Mouse (Mus musculus): Measurements from ENCODE around the gene Sacs.

Gene Sacs

DNA sequence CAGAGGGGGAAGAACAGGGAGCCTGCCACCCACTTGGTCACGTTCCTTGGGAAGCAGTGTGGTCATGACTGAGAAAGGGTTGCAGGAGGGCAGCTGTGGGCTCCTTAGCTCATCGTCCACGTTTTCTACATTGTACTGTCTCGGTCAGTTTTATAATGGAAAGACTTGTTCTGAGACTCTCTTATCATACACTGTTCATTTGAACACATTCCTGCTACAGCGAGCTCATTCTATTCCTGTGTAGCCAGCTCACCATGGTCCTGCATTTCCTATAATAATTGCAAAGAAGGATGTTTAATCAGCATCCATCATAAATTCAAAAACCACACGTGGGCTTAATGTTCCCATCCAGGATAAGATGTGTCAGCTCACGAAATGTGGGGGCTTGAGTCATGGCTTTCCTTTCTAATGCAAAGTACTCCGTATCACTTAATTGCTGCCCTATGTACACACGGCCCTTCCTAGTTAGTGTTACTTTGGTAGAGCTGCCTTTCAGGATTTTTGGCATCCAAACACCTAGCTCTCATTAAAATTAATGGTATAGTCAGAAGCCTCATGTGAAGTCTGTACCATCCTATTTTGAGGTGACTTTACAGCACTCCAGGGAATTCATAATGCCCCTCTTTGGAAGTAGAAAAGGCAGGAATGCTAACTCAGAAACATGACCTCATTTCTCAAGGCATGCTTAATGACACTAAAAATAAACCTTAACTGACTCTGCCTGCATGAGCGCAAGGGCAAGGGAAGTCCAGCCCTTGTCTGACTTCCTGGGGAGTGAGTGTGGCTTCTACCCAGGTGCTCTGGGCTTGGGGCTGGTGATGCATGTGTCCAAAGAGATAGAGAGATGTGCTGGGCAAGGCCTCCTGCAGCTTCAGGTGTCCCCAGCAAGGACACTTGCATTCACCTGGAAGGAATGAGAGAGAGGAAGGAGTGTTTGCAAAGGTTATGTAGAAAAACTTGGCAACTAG, 23.4 kb downstream of the Sacs start:
- DNase-seq, result peak; percentile 95

DNA sequence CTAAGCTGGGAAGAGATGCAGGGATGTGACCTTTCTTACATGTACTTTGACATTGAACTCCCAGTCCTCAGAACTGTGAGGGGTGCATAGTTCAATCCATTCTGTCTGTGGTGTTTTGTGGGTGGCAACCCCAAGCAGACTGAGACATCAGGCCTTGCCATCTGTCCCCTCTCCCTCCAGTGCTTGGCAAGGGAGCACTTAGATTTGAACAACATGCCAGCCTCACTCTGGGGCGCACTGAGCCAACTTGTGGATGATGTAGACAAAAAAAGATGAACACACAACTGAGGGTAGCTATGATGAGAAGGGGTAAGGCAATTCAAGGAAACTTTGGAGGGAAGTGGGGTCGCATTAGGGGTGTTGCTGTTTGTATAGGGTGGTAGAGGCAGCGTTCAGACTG, 26.2 kb downstream of the Sacs start:
- DNase-seq, result peak; percentile 41

- DNase-seq, result peak; percentile 82
Observed at GRCm38 (mm10) chr14:61165929-61166328, 27.7 kb downstream of the Sacs start.

- peak; percentile 91 for DNase-seq
Observed at GRCm38 (mm10) chr14:61171261-61171970, 33.2 kb downstream of the Sacs start.

- DNase-seq, result peak; percentile 100
Observed at GRCm38 (mm10) chr14:61172548-61173158, 34.4 kb downstream of the Sacs start.

GRCm38 (mm10) chr14:61173229-61173628, 35.0 kb downstream of the Sacs start:
- DNase-seq, result no peak

DNA sequence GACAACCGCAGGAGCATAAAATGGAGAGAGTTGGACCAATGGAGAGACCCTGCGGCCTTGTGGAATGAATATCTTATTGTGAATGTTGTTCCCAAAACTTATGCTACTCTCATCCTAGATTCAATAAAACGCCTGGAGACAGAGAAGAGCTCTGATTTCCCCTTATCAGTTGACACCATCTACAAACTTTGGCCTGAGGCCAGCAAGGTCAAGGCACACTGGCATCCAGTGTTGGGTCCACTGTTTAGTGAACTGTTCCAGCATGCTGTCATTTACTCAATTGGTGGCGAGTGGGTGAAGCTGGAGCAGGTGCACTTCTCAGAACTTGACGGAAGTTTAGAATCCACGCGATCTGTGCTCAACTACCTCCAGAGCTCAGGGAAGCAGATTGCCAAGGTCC, 53.6 kb downstream of the Sacs start:
- DNase-seq, result peak; percentile 82

- peak; percentile 61 for DNase-seq
Observed at GRCm38 (mm10) chr14:61192326-61192725, 54.1 kb downstream of the Sacs start.

DNA sequence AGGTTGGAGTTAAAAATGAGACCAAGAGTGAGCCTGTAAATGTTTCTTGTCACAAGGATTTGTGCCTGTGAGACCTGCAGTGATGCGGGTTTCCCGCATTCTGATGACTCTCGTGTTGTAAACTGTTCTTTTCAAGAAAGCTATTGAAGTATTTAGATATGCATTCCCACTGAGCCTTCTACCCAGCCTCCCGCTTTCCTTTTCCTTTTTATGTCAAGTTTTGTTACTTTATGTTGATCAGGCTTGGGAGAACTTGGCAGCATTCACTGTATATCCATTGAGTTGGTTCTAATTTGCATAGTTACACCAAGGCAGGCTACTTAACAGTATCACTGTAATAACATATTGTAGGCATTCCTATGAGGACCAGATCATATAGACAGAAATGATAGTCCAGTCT, 56.2 kb downstream of the Sacs start:
- no peak for DNase-seq

- DNase-seq, result peak; percentile 48
Observed at GRCm38 (mm10) chr14:61210111-61210510, 71.9 kb downstream of the Sacs start.

DNA sequence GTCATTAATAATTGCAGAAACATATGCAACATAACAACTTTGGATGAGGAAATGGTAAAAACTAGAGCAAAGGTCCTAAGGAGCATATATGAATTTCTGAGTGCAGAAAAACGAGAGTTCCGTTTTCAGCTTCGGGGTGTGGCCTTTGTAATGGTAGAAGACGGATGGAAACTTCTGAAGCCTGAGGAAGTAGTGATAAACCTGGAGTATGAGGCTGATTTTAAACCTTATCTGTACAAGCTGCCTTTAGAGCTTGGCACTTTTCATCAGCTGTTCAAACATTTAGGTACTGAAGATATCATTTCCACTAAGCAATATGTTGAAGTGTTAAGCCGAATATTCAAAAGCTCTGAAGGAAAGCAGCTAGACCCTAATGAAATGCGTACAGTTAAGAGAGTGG, 73.5 kb downstream of the Sacs start:
- no peak for DNase-seq

GRCm38 (mm10) chr14:61221166-61221565, 82.9 kb downstream of the Sacs start:
- peak; percentile 79 for DNase-seq

DNA sequence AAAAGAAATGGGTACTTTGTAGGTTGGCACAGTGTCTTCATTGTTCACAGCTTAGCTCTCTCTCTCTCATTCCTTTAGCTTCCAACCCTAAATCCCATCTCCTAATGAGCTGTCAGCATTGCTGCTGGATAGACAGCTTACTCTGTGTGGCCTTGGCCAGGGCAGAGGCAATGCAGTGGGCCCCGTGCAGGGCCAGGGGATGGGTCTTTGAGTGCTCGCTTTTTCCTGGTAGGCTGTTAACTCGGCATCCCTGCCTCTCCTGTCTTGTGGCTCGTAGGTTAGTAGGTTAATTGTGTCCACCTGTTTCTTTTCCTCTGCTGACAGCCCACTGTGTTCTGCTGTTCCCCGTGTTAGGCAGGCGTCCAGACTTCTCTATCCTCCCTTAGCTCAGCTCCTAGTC, 84.2 kb downstream of the Sacs start:
- DNase-seq, result peak; percentile 61

DNA sequence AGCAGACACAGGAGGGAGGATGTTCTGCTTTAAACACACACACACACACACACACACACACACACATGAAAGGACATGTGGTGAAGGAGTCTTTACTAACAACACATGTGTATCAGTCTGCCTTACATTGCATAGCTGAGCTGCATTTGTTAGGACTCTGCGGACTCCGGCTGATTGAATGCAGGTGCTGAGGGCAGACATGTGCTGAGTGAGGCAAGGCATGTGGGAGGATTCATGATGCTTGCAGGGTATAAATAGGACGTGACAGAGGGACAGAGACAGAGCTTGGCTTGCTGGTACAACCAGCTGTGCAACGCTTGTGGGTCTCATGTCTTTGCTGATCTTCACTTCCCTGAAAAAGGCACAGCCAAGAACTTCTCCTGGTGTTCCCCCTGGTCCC, 85.5 kb downstream of the Sacs start:
- DNase-seq, result no peak

DNA sequence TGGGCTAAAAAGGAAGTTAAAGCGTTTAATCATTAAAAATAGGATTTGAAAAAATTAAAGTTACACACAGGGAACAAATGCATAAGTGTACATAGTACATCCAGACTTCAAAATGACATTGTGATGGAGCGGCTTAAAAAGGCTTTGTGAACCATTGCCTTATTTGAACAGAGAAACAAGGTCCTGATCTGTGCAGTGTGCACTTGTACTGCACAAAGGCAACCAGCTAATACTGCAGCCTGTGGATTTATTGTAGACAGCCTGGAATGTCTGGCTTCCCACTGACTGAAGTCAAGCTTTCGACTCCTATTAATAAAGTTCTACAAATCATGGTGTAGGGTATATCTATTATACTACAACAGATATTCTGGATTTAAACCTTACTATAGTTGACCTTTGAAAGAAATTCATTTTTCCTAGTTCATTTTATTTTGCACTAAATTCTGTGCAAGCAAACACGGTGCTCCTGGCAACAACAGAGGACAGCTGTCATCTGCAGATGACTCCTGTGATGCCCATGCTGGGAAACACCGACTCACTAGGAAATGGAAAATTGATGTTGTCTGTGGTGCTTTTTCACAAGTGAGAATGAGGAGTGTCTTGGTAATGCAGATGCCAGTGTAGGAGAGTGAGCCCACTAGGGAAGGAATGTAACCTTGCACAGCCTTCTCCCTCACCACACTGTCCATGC, 86.3 kb downstream of the Sacs start:
- peak; percentile 70 for DNase-seq

DNA sequence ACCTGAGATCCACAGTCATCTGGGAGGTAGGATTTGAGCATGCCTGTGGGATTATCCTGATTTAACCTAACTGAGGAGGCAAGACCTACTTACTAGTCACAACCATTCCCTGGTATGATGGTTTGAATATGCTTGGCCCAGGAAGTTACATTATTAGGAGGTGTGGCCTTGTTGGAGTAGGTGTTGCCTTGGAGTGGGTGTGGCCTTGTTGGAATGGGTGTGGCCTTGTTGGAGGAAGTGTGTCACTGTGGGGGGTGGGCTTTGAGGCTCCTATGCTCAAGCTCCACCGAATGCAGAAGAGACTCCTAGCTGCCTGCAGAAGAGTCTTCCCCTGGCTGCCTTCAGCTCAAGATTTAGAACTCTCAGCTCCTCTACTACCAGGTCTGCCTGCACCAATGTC, 87.9 kb downstream of the Sacs start:
- peak; percentile 61 for DNase-seq

DNA sequence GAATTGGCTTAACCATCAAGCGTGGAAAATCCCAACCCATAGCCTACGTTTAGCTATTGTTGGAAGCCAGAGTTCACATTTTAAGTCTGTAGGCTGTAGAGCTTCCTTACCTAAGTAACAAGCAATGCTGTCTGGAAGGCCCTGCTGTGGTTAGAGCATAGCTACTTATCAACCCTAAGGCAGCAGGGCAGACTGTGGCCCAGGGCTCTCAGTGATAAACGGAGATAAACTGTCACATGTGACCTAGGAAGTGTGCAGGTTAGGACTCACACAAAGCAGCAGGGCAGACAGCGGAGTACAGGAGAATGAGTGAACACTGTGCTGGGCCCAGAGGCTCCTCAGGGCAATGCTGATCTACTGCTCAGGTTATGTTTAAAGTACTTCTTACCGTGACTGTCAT, 91.5 kb downstream of the Sacs start:
- DNase-seq, result peak; percentile 74

GRCm38 (mm10) chr14:61230179-61230578, 91.9 kb downstream of the Sacs start:
- no peak for DNase-seq

DNA sequence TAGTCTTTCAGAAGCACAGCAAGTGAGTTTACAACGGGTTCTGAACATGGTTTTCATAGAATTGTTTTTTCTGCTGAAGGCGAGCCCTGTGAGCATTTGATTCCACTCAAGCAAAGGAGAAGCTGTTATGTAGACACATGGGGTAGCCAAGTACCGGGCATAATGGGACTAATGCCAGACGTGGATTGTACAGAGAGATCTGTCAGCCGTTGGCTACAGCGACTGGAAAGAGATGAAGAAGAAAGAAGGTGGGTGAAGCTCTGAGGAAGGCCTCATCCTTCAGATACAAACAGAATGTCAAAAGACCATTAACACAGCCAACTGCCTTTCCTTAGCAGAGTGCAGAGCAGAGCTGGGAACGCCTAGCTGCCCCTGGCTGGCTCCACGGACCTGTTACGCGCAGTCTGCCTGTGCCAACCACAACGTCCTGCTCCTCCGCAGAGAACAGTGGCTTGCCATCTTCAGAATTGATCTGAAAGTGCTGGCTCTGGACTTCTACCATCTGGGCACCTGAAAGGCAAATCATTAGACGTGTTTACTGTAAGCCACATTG, 93.8 kb downstream of the Sacs start:
- DNase-seq, result peak; percentile 67

DNA sequence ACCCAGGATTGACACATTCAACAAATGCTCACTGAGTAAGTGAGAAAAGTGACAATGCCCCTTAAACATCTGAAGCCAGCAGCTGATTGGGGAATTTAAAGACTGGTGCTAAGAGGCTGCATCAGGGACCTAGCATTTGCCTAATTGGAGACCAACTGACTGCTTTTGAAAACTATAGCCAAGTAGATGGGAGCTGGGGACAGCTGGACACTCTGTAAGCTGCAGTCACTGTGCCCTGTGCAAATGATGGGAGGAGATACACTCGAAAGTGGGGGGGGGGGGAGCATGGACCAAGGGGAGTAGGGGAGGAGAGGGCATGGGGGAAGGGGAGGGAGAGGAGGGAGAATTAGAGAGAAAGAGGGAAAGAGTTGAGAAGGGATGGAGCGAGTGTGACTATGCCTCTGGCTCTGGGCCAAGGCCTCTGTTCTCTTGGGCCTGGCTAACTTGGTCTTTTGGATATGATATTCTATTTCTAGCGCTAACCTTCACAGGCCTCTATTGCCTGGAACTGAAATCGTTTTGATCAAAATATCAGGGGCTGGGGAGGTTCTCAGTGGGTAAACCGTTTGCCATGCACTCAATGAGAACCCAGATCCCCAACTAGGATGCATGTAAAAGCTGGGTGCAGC, 97.7 kb downstream of the Sacs start:
- peak; percentile 81 for DNase-seq

- peak; percentile 54 for DNase-seq
Observed at GRCm38 (mm10) chr14:61237101-61237654, 98.9 kb downstream of the Sacs start.

DNA sequence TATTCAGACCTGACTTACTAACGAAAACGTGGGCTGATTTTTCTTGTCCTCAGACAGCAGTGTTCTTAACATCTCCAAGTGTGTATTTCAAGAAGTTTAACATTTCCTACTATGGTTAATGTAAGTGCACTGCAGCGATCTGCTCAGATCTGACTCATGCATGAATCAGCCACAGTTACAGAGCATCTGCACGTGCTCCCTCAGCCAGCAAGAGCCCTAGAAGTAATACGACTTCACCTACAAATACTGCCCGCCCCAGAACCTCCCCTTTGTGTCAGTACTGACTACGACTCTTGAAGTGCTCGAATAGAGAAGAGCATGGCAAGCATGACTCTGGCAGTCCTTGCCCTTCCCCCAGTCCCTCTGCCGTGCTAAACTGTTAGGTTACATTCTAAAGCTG, 100.5 kb downstream of the Sacs start:
- DNase-seq, result no peak

All from heart, adult 11 months (tissue).